ENCODE assay signal across 8 mouse cellular contexts in genomic region chr7:45458748-45459563, GRCm38 (mm10). TPM values are rescaled to one million over a fixed set of nuclear protein-coding genes. Genes with fewer than 3 reads are reported as not detected.
DNase-seq lines count a peak whose midpoint lies in the region; ATAC-seq and TF ChIP-seq lines count a peak whose summit lies in the region.

No protein-coding gene starts in this region.

- H3K4me2 ChIP-seq in forebrain, embryonic 15.5 days (replicated peaks) = peak overlapping the region; percentile 63

- peak; percentile 77 for ATAC-seq in forebrain, embryonic 15.5 days (replicated peaks)

- no peaks in the 10 kb centered on the region for H3K9me3 ChIP-seq in ES-E14 (ENCODE audit: control insufficient read depth, insufficient read depth, low read depth, low read length)
- H3K9me3 ChIP-seq in forebrain, embryonic 15.5 days = no peaks in the 10 kb centered on the region

- peak overlapping the region; percentile 57 for H3K27ac ChIP-seq in ES-E14 (ENCODE audit: insufficient read depth, low read depth, low read length, poor library complexity, severe bottlenecking)
- peak overlapping the region; percentile 96 for H3K27ac ChIP-seq in forebrain, embryonic 15.5 days (replicated peaks)

- WGBS in forebrain, embryonic 15.5 days = under 1% methylated on average over 43 of the region's 43 CpGs

- in situ Hi-C loops in ES-E14 (cut with MboI; ENCODE audit: low sequenced_read_pairs in 2 of 2, unreplicated experiment in 2 of 2) = no loop called here

- H3K36me3 ChIP-seq in ES-E14 (ENCODE audit: control insufficient read depth, insufficient read depth, low read length, poor library complexity, severe bottlenecking) = peaks cover 47% of the 10 kb centered on the region
- H3K36me3 ChIP-seq in forebrain, embryonic 15.5 days = peaks cover 50% of the 10 kb centered on the region

- H3K4me3 ChIP-seq in ES-E14 (ENCODE audit: insufficient read depth in 1 of 2, low read depth in 1 of 2, low read length in 2 of 2, poor library complexity in 1 of 2, severe bottlenecking in 1 of 2) = peak overlapping the region; percentile 75 to 93
- H3K4me3 ChIP-seq in forebrain, embryonic 15.5 days = peak overlapping the region; percentile 93

- H3K4me1 ChIP-seq in ES-E14 (ENCODE audit: control insufficient read depth in 2 of 2, insufficient read depth in 2 of 2, low read length in 2 of 2, poor library complexity in 1 of 2) = peaks cover 0 to 16% of the 10 kb centered on the region in 2 experiments; a peak in 1 of 4 replicates
- peaks cover 35% of the 10 kb centered on the region for H3K4me1 ChIP-seq in forebrain, embryonic 15.5 days

- H3K27me3 ChIP-seq in forebrain, embryonic 15.5 days = no peaks in the 10 kb centered on the region

- DNase-seq in ES-E14 (ENCODE audit: low read depth, low spot score) = no peak
- DNase-seq in cerebellum, adult 11-12 months = peak; percentile 80
- DNase-seq in heart, postnatal 4 days = peak; percentile 90
- DNase-seq in layer of hippocampus, postnatal 10 days (ENCODE audit: low spot score in 2 of 2) = peak; percentile 81 to 87
- peak; percentile 89 for DNase-seq in lung, postnatal 10 days
- DNase-seq in ovary, postnatal 36 days (ENCODE audit: low spot score) = peak; percentile 79
- peak; percentile 76 to 89 for DNase-seq in thymus, postnatal 10 days (ENCODE audit: low spot score in 2 of 2)

- peak overlapping the region; percentile 79 for H3K9ac ChIP-seq in ES-E14 (ENCODE audit: insufficient read depth, low read depth, low read length, poor library complexity, severe bottlenecking)
- H3K9ac ChIP-seq in forebrain, embryonic 15.5 days (replicated peaks) = peak overlapping the region; percentile 93

TF ChIP-seq in ES-E14, 5 proteins besides CTCF, POLR2A, EP300 and RAD21:
- TF ChIP-seq ZNF384 (IDR thresholded peaks at IDR 0.05; ENCODE audit: low read depth, low read length) (no peak), ZC3H11A (IDR thresholded peaks at IDR 0.05; ENCODE audit: borderline replicate concordance, low read depth, low read length) (no peak), HCFC1 (IDR thresholded peaks at IDR 0.05; ENCODE audit: borderline replicate concordance, insufficient read depth, low read length) (no peak; the same call in 1 of the 2 replicates), CHD2 (IDR thresholded peaks at IDR 0.05; ENCODE audit: low read depth, low read length) (no peak), MAFK (IDR thresholded peaks at IDR 0.05; ENCODE audit: insufficient read depth, low read depth, low read length) (no peak)

RNA-seq across cellular contexts. Expression of gene Ftl1, which starts 0.7 kb away (rescaled TPM):
- total RNA-seq in ES-E14 (2012; rRNA removed) = 398 and 408 TPM in 2 replicates
- 6,132 and 6,335 TPM in 2 replicates for polyA plus RNA-seq in forebrain, embryonic 15.5 days (2015; fragmentation: Nextera tagmentation; extraction: Ambion mirVana)
- 100 to 1,000 TPM; 302 to 316 TPM for total RNA-seq in heart, postnatal 4 days (2021)
- 100 to 1,000 TPM; 429 to 433 TPM for total RNA-seq in layer of hippocampus, postnatal 10 days (2021)

RNA-seq across cellular contexts. Expression of gene Bax, which starts 7.7 kb away (rescaled TPM):
- total RNA-seq in ES-E14 (2012; rRNA removed) = 388 and 591 TPM in 2 replicates
- polyA plus RNA-seq in forebrain, embryonic 15.5 days (2015; fragmentation: Nextera tagmentation; extraction: Ambion mirVana) = 288 and 289 TPM in 2 replicates
- 10 to 100 TPM; 48.6 to 50.7 TPM for total RNA-seq in heart, postnatal 4 days (2021)
- 100 to 1,000 TPM; 103 to 123 TPM for total RNA-seq in layer of hippocampus, postnatal 10 days (2021)

RNA-seq across cellular contexts. Expression of gene Ruvbl2, which starts 21.1 kb away (rescaled TPM):
- total RNA-seq in ES-E14 (2012; rRNA removed) = 228 and 281 TPM in 2 replicates
- 142 and 144 TPM in 2 replicates for polyA plus RNA-seq in forebrain, embryonic 15.5 days (2015; fragmentation: Nextera tagmentation; extraction: Ambion mirVana)
- 10 to 100 TPM; 38.7 to 39.3 TPM for total RNA-seq in heart, postnatal 4 days (2021)
- total RNA-seq in layer of hippocampus, postnatal 10 days (2021) = 10 to 100 TPM; 44.5 to 44.9 TPM

RNA-seq across cellular contexts. Expression of gene Tulp2, which starts 22.7 kb away (rescaled TPM):
- total RNA-seq in ES-E14 (2012; rRNA removed) = 2.6 TPM in 2 replicates
- 0.14 and 0.18 TPM in 2 replicates for polyA plus RNA-seq in forebrain, embryonic 15.5 days (2015; fragmentation: Nextera tagmentation; extraction: Ambion mirVana)
- total RNA-seq in heart, postnatal 4 days (2021) = 1 to 10 TPM in 1 of 2 experiments, not detected in 1; 1.1 TPM
- under 1 TPM in 1 of 2 experiments, not detected in 1; 0.23 TPM for total RNA-seq in layer of hippocampus, postnatal 10 days (2021)

RNA-seq across cellular contexts. Expression of gene Gys1, which starts 24.3 kb away (rescaled TPM):
- total RNA-seq in ES-E14 (2012; rRNA removed) = 26.1 and 26.8 TPM in 2 replicates
- polyA plus RNA-seq in forebrain, embryonic 15.5 days (2015; fragmentation: Nextera tagmentation; extraction: Ambion mirVana) = 19.4 and 19.6 TPM in 2 replicates
- total RNA-seq in heart, postnatal 4 days (2021) = 10 to 100 TPM; 82.7 to 90.3 TPM
- 10 to 100 TPM; 18.9 to 20.9 TPM for total RNA-seq in layer of hippocampus, postnatal 10 days (2021)
